Mouse (Mus musculus): ENCODE data around the gene Ehd4. TPM values are rescaled to one million over a fixed set of nuclear protein-coding genes. Genes with fewer than 3 reads are reported as not detected.

The Ehd4 gene
- polyA plus RNA-seq, 1 experiment from 2014 or later, result 17.4 TPM

GRCm38 (mm10) chr2:120087897-120088296 lies 66.5 kb downstream of the Ehd4 start:
- Histone ChIP-seq H3K9ac (ENCODE audit: low read length) (no peak overlapping the region), H3K27me3 (ENCODE audit: control insufficient read depth, insufficient read depth, low read length) (no peaks in the 10 kb centered on the region), H3K9me3 (ENCODE audit: control insufficient read depth, low read length) (no peaks in the 10 kb centered on the region), H3K27ac (ENCODE audit: low read depth, low read length) (no peak overlapping the region), H3K36me3 (ENCODE audit: control insufficient read depth, insufficient read depth, low read length) (no peaks in the 10 kb centered on the region), H3K4me1 (ENCODE audit: control insufficient read depth, insufficient read depth, low read length) (no peaks in the 10 kb centered on the region), H3K4me3 (ENCODE audit: low read depth, low read length) (no peak overlapping the region), H3K4me2 (ENCODE audit: low read depth) (no peak overlapping the region)
- 89% methylated on average over 2 of the region's 2 CpGs for WGBS
- ATAC-seq (ENCODE audit: insufficient read depth, low FRiP score, low TSS enrichment) (no peak), DNase-seq (ENCODE audit: low spot score) (no peak)

GRCm38 (mm10) chr2:120087391-120087790 lies 67.0 kb downstream of the Ehd4 start:
- WGBS, result 87% methylated on average over 3 of the region's 3 CpGs
- H3K4me3 ChIP-seq (ENCODE audit: low read depth, low read length), result no peak overlapping the region
- no peaks in the 10 kb centered on the region for H3K36me3 ChIP-seq (ENCODE audit: control insufficient read depth, insufficient read depth, low read length)
- H3K27ac ChIP-seq (ENCODE audit: low read depth, low read length), result no peak overlapping the region
- no peaks in the 10 kb centered on the region for H3K4me1 ChIP-seq (ENCODE audit: control insufficient read depth, insufficient read depth, low read length)
- H3K9ac ChIP-seq (ENCODE audit: low read length), result no peak overlapping the region
- no peaks in the 10 kb centered on the region for H3K9me3 ChIP-seq (ENCODE audit: control insufficient read depth, low read length)
- ATAC-seq (ENCODE audit: insufficient read depth, low FRiP score, low TSS enrichment) (no peak), DNase-seq (ENCODE audit: low spot score) (no peak)
- H3K4me2 ChIP-seq (ENCODE audit: low read depth), result no peak overlapping the region
- H3K27me3 ChIP-seq (ENCODE audit: control insufficient read depth, insufficient read depth, low read length), result no peaks in the 10 kb centered on the region

- Histone ChIP-seq H3K4me3 (ENCODE audit: low read depth, low read length) (no peak overlapping the region), H3K4me1 (ENCODE audit: control insufficient read depth, insufficient read depth, low read length) (no peaks in the 10 kb centered on the region), H3K9me3 (ENCODE audit: control insufficient read depth, low read length) (no peaks in the 10 kb centered on the region), H3K4me2 (ENCODE audit: low read depth) (no peak overlapping the region), H3K27ac (ENCODE audit: low read depth, low read length) (no peak overlapping the region), H3K9ac (ENCODE audit: low read length) (no peak overlapping the region), H3K27me3 (ENCODE audit: control insufficient read depth, insufficient read depth, low read length) (no peaks in the 10 kb centered on the region), H3K36me3 (ENCODE audit: control insufficient read depth, insufficient read depth, low read length) (no peaks in the 10 kb centered on the region)
- DNase-seq (ENCODE audit: low spot score), result no peak
- ATAC-seq (ENCODE audit: insufficient read depth, low FRiP score, low TSS enrichment), result no peak
- WGBS, result 88% methylated on average over 3 of the region's 3 CpGs
Observed at GRCm38 (mm10) chr2:120086038-120086437, 68.4 kb downstream of the Ehd4 start.

- no peaks in the 10 kb centered on the region for H3K36me3 ChIP-seq (ENCODE audit: control insufficient read depth, insufficient read depth, low read length)
- no peaks in the 10 kb centered on the region for H3K9me3 ChIP-seq (ENCODE audit: control insufficient read depth, low read length)
- ATAC-seq (ENCODE audit: insufficient read depth, low FRiP score, low TSS enrichment), result no peak
- no peak overlapping the region for H3K9ac ChIP-seq (ENCODE audit: low read length)
- no peaks in the 10 kb centered on the region for H3K27me3 ChIP-seq (ENCODE audit: control insufficient read depth, insufficient read depth, low read length)
- no peak overlapping the region for H3K4me3 ChIP-seq (ENCODE audit: low read depth, low read length)
- H3K27ac ChIP-seq (ENCODE audit: low read depth, low read length), result no peak overlapping the region
- H3K4me1 ChIP-seq (ENCODE audit: control insufficient read depth, insufficient read depth, low read length), result no peaks in the 10 kb centered on the region
- DNase-seq (ENCODE audit: low spot score), result no peak
- no peak overlapping the region for H3K4me2 ChIP-seq (ENCODE audit: low read depth)
- WGBS, result 81% methylated on average over 14 of the region's 14 CpGs
Observed at GRCm38 (mm10) chr2:120084593-120085361, 69.6 kb downstream of the Ehd4 start.

- Histone ChIP-seq H3K27ac (ENCODE audit: low read depth, low read length) (no peak overlapping the region), H3K4me1 (ENCODE audit: control insufficient read depth, insufficient read depth, low read length) (no peaks in the 10 kb centered on the region), H3K9ac (ENCODE audit: low read length) (no peak overlapping the region), H3K36me3 (ENCODE audit: control insufficient read depth, insufficient read depth, low read length) (no peaks in the 10 kb centered on the region), H3K27me3 (ENCODE audit: control insufficient read depth, insufficient read depth, low read length) (no peaks in the 10 kb centered on the region; the same call in 1 of the 2 replicates), H3K9me3 (ENCODE audit: control insufficient read depth, low read length) (no peaks in the 10 kb centered on the region), H3K4me3 (ENCODE audit: low read depth, low read length) (no peak overlapping the region), H3K4me2 (ENCODE audit: low read depth) (no peak overlapping the region)
- ATAC-seq (ENCODE audit: insufficient read depth, low FRiP score, low TSS enrichment), result no peak
- 74% methylated on average over 2 of the region's 2 CpGs for WGBS
- no peak for DNase-seq (ENCODE audit: low spot score)
Observed at GRCm38 (mm10) chr2:120082416-120082815, 72.0 kb downstream of the Ehd4 start.

GRCm38 (mm10) chr2:120076076-120076705 lies 78.2 kb downstream of the Ehd4 start:
- no peak overlapping the region; the same call in 1 of the 2 replicates for H3K9ac ChIP-seq (ENCODE audit: low read length)
- peak overlapping the region; percentile 24 for H3K4me3 ChIP-seq (ENCODE audit: low read depth, low read length)
- DNase-seq (ENCODE audit: low spot score), result peak; percentile 67
- no peaks in the 10 kb centered on the region for H3K9me3 ChIP-seq (ENCODE audit: control insufficient read depth, low read length)
- no peak for ATAC-seq (ENCODE audit: insufficient read depth, low FRiP score, low TSS enrichment)
- 0 out of 2 replicates have a peak, but pooled peaks cover 2% of the 10 kb centered on the region for H3K4me1 ChIP-seq (ENCODE audit: control insufficient read depth, insufficient read depth, low read length)
- peak overlapping the region; percentile 47 for H3K4me2 ChIP-seq (ENCODE audit: low read depth)
- H3K27me3 ChIP-seq (ENCODE audit: control insufficient read depth, insufficient read depth, low read length), result peaks cover 16% of the 10 kb centered on the region
- no peak overlapping the region for H3K27ac ChIP-seq (ENCODE audit: low read depth, low read length)
- no peaks in the 10 kb centered on the region for H3K36me3 ChIP-seq (ENCODE audit: control insufficient read depth, insufficient read depth, low read length)
- WGBS, result under 1% methylated on average over 36 of the region's 36 CpGs

GRCm38 (mm10) chr2:120074096-120074495 lies 80.3 kb downstream of the Ehd4 start:
- no peak overlapping the region for H3K9ac ChIP-seq (ENCODE audit: low read length)
- H3K27ac ChIP-seq (ENCODE audit: low read depth, low read length), result no peak overlapping the region
- H3K4me3 ChIP-seq (ENCODE audit: low read depth, low read length), result no peak overlapping the region
- no peaks in the 10 kb centered on the region for H3K9me3 ChIP-seq (ENCODE audit: control insufficient read depth, low read length)
- ATAC-seq (ENCODE audit: insufficient read depth, low FRiP score, low TSS enrichment), result no peak
- H3K4me1 ChIP-seq (ENCODE audit: control insufficient read depth, insufficient read depth, low read length), result 0 out of 2 replicates have a peak, but pooled peaks cover 2% of the 10 kb centered on the region
- no peak overlapping the region for H3K4me2 ChIP-seq (ENCODE audit: low read depth)
- 89% methylated on average over 4 of the region's 4 CpGs for WGBS
- DNase-seq (ENCODE audit: low spot score), result no peak
- peaks cover 16% of the 10 kb centered on the region for H3K27me3 ChIP-seq (ENCODE audit: control insufficient read depth, insufficient read depth, low read length)
- H3K36me3 ChIP-seq (ENCODE audit: control insufficient read depth, insufficient read depth, low read length), result no peaks in the 10 kb centered on the region

GRCm38 (mm10) chr2:120069466-120069990 lies 84.9 kb downstream of the Ehd4 start:
- no peak overlapping the region for H3K4me3 ChIP-seq (ENCODE audit: low read depth, low read length)
- DNase-seq (ENCODE audit: low spot score) (no peak), ATAC-seq (ENCODE audit: insufficient read depth, low FRiP score, low TSS enrichment) (no peak)
- no peak overlapping the region for H3K4me2 ChIP-seq (ENCODE audit: low read depth)
- no peak overlapping the region for H3K27ac ChIP-seq (ENCODE audit: low read depth, low read length)
- no peak overlapping the region for H3K9ac ChIP-seq (ENCODE audit: low read length)
- no peaks in the 10 kb centered on the region for H3K9me3 ChIP-seq (ENCODE audit: control insufficient read depth, low read length)
- H3K4me1 ChIP-seq (ENCODE audit: control insufficient read depth, insufficient read depth, low read length), result no peaks in the 10 kb centered on the region
- H3K27me3 ChIP-seq (ENCODE audit: control insufficient read depth, insufficient read depth, low read length), result no peaks in the 10 kb centered on the region
- WGBS, result 64% methylated on average over 8 of the region's 8 CpGs
- no peaks in the 10 kb centered on the region for H3K36me3 ChIP-seq (ENCODE audit: control insufficient read depth, insufficient read depth, low read length)
